Mouse (Mus musculus): ENCODE results near the gene Lims1.

The Lims1 gene

DNA sequence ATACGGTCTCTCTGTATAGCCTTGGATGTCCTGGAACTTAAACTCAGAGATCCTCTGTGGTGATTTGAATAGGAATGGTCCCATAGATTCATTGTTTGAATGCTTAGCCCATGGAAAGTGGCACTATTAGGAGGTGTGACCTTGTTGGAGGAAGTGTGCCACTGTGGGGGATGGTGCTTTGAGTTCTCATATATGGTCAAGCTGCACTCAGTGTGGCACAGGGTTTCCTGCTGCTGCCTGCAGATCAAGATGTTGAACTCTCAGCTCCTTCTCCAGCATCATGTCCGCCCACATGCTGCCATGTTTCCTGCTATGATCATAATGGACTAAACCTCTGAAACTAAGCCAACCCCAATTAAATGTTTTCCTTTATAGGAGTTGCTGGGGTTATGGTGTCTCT, 104.7 kb downstream of the Lims1 start:
- DNase-seq (ENCODE audit: extremely low read depth, insufficient read length, low spot score) = no peak

- peak; percentile 22 for DNase-seq (ENCODE audit: extremely low read depth, insufficient read length, low spot score)
Measured at GRCm38 (mm10) chr10:58445850-58446249, 122.6 kb downstream of the Lims1 start.

- peak; percentile 98 for DNase-seq (ENCODE audit: extremely low read depth, insufficient read length, low spot score)
Measured at GRCm38 (mm10) chr10:58446384-58447279, 123.4 kb downstream of the Lims1 start, which contains the start of gene Ranbp2. Gene Ranbp2, plus strand, starts transcription at chr10:58446920.

DNA sequence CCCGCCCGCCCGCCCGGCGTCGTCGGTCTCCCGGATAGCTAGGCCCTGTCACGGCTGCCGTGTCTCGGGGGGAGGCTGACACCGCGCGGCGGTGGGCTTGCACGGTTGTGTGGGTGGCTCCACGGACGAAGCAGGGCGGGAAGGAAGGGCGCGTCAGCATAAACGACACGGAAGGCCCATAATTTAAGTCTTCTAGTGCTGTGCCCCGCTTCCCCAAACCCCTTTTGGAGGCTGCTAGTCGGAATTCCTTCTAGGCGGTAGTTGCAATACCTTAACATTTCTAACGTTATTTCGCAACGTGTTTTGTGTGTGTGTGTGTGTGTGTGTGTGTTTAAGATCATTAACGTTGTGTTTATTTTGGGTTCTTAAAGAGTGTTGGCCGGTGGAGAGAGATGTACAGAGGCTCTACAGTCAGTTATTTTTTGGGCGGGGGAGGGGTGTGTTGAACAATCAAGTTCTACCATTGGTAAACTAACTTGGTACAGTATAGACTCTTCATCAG, 124.1 kb downstream of the Lims1 start:
- no peak for DNase-seq (ENCODE audit: extremely low read depth, insufficient read length, low spot score)

- no peak for DNase-seq (ENCODE audit: extremely low read depth, insufficient read length, low spot score)
Measured at GRCm38 (mm10) chr10:58451575-58451974, 128.3 kb downstream of the Lims1 start.

GRCm38 (mm10) chr10:58452185-58452584, 128.9 kb downstream of the Lims1 start:
- DNase-seq (ENCODE audit: extremely low read depth, insufficient read length, low spot score) = no peak

DNA sequence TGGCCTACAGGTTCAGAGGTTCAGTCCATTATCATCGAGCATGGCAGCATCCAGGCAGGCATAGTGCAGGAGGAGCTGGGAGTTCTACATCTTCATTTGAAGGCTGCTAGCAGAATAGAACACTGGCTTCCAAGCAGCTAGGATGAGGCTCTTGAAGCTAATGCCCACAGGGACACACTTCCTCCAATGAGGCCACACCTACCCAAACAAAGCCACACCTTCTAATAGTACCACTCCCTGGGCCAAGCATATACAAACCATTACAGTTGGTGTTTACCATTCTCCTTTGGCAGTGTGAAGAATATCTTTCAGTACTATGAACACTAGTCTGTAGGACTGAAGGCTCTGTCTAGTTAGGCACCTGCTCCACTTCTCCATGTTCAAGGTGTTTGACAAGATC, 136.6 kb downstream of the Lims1 start:
- DNase-seq (ENCODE audit: extremely low read depth, insufficient read length, low spot score) = no peak
